Mouse (Mus musculus): ENCODE results near the gene Gm20517. TPM values are rescaled to one million over a fixed set of nuclear protein-coding genes. Genes with fewer than 3 reads are reported as not detected.
A peak's percentile ranks its signal among the peaks of the same experiment; 100 is the strongest.

Gene Gm20517
- polyA plus RNA-seq, 1 experiment from 2014 or later = 3.0 TPM

- ATAC-seq (ENCODE audit: low read depth) = no peak
- WGBS = 91% methylated on average over 4 of the region's 4 CpGs
These were observed 30.4 kb upstream of the Gm20517 start for GRCm38 (mm10) chr17:47580962-47581361.

DNA sequence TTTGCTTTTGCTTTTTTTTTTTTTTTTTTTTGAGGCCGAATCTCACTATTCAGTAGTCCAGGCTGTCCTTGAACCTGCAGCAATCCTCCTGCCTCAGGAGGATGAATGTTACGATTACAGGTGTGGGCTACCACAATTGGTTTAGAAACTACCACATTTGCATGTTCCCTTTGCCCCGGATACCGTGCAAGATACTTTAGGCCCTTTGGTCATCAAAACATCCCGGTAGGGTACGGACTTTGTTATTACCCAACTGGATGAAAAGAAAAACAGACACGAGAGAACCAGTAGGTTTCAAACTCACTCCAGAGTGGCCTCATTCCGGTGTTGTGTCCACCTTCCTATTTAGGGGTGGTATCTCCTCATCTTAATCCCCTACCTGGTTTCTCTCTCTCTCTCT is 22.9 kb upstream of the Gm20517 start:
- Histone ChIP-seq H3K4me1 (replicated peaks) (0 out of 2 replicates have a peak, but pooled peaks cover 4% of the 10 kb centered on the region), H3K4me3 (no peak overlapping the region)
- no peak for ATAC-seq (ENCODE audit: low read depth)

More at GRCm38 (mm10) chr17:47580962-47581361, 30.4 kb upstream of the Gm20517 start:
- H3K4me1 ChIP-seq (replicated peaks) = no peaks in the 10 kb centered on the region
- no peaks in the 10 kb centered on the region for H3K27me3 ChIP-seq
- H3K9ac ChIP-seq = no peak overlapping the region
- no peak overlapping the region for H3K4me3 ChIP-seq
- H3K36me3 ChIP-seq = no peaks in the 10 kb centered on the region
- H3K9me3 ChIP-seq = no peaks in the 10 kb centered on the region
- no peak overlapping the region for H3K4me2 ChIP-seq
- H3K27ac ChIP-seq (replicated peaks) = no peak overlapping the region

DNA sequence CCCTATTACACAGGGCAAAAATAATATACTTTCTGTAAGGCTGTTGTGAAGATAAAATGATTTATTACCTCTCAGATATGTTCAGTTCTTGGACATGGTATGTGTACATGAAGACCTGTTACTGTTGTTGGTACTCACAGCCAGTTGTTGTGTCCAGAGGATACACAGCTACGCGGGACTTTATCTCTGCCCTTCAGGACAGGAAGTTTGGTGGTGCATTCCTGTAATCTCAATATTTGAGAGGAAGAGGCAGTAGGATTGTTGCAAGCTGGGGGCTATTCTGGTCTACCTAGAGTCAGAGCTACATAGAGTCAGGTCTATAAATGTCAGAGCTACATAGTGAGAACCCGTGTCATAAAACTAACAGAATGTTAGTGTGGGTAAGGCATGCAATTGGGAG is 20.3 kb upstream of the Gm20517 start:
- ATAC-seq (ENCODE audit: low read depth) = no peak
- H3K27me3 ChIP-seq = no peaks in the 10 kb centered on the region; the same call in 1 of the 2 replicates
- WGBS = 89% methylated on average over 3 of the region's 3 CpGs

More for the DNA sequence above, 22.9 kb upstream of the Gm20517 start:
- H3K9me3 ChIP-seq = no peaks in the 10 kb centered on the region
- H3K27ac ChIP-seq (replicated peaks) = no peak overlapping the region
- 87% methylated on average over 8 of the region's 8 CpGs for WGBS
- no peak overlapping the region for H3K4me2 ChIP-seq
- H3K27me3 ChIP-seq = no peaks in the 10 kb centered on the region; the same call in 1 of the 2 replicates
- H3K9ac ChIP-seq = no peak overlapping the region
- H3K36me3 ChIP-seq = no peaks in the 10 kb centered on the region

DNA sequence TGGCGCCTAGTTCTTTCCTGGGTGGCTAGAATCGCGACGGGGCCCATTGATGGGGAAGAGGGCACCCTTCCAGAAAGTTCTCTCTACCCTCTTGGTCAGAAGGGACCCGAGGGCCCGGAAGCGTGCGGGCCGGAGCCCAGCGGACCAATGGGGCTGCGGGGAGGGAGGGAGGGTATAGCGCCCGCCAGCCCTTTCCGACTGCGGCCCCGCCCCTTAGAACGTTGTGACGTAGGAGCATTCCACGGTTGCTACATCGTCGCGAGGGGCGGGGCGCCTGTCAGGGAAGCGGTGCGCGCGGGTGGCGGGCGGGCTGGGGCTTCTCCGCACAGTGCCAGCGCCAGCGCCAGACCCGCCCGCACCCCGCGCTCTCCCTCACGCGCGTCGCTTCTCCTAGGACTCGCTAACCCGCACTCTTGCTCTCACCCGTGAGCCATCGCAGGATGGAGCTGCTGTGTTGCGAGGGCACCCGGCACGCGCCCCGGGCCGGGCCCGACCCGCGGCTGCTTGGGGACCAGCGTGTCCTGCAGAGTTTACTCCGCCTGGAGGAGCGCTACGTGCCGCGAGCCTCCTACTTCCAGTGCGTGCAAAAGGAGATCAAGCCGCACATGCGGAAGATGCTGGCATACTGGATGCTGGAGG is 18.1 kb upstream of the Gm20517 start:
- peaks cover 48% of the 10 kb centered on the region for H3K4me1 ChIP-seq (replicated peaks)
- H3K36me3 ChIP-seq = peaks cover 2% of the 10 kb centered on the region; the same call in 1 of the 2 replicates
- peak overlapping the region; percentile 96 for H3K4me2 ChIP-seq
- H3K9me3 ChIP-seq = no peaks in the 10 kb centered on the region
- peak; percentile 90 for ATAC-seq (ENCODE audit: low read depth)
- H3K9ac ChIP-seq = peak overlapping the region; percentile 81
- peak overlapping the region; percentile 87 for H3K27ac ChIP-seq (replicated peaks)
- no peaks in the 10 kb centered on the region; the same call in 1 of the 2 replicates for H3K27me3 ChIP-seq
- 1% methylated on average over 62 of the region's 63 CpGs for WGBS
- H3K4me3 ChIP-seq = peak overlapping the region; percentile 76

More for the DNA sequence above, 20.3 kb upstream of the Gm20517 start:
- peaks cover 29% of the 10 kb centered on the region for H3K4me1 ChIP-seq (replicated peaks)
- H3K4me2 ChIP-seq = no peak overlapping the region
- no peaks in the 10 kb centered on the region for H3K9me3 ChIP-seq
- no peak overlapping the region for H3K4me3 ChIP-seq
- no peaks in the 10 kb centered on the region for H3K36me3 ChIP-seq
- no peak overlapping the region for H3K9ac ChIP-seq
- no peak overlapping the region for H3K27ac ChIP-seq (replicated peaks)

DNA sequence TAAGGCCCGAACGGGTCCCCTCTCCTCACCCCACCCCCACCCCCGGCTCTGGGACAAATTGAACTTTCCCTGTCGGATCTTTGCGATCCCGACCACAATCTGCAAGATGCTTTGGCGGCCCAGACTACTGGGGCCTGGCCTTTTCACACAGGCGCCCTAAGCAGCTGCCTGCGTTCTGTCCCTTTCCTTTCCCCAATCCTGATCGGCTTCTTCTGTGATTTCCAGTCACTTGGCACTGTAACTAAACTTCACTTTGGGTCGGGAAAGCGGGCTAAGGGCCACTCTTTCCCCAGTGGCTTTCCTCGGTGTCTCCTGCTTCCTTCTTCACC is 17.6 kb upstream of the Gm20517 start:
- Histone ChIP-seq H3K4me1 (replicated peaks) (peaks cover 48% of the 10 kb centered on the region), H3K4me3 (peak overlapping the region; percentile 76), H3K9me3 (no peaks in the 10 kb centered on the region), H3K4me2 (peak overlapping the region; percentile 96), H3K9ac (peak overlapping the region; percentile 81), H3K27ac (replicated peaks) (peak overlapping the region; percentile 87), H3K36me3 (peaks cover 7% of the 10 kb centered on the region; the same call in 1 of the 2 replicates), H3K27me3 (no peaks in the 10 kb centered on the region; the same call in 1 of the 2 replicates)
- 0% methylated on average over 13 of the region's 13 CpGs for WGBS
- ATAC-seq (ENCODE audit: low read depth) = peak; percentile 1; the same call in 1 of the 2 replicates

DNA sequence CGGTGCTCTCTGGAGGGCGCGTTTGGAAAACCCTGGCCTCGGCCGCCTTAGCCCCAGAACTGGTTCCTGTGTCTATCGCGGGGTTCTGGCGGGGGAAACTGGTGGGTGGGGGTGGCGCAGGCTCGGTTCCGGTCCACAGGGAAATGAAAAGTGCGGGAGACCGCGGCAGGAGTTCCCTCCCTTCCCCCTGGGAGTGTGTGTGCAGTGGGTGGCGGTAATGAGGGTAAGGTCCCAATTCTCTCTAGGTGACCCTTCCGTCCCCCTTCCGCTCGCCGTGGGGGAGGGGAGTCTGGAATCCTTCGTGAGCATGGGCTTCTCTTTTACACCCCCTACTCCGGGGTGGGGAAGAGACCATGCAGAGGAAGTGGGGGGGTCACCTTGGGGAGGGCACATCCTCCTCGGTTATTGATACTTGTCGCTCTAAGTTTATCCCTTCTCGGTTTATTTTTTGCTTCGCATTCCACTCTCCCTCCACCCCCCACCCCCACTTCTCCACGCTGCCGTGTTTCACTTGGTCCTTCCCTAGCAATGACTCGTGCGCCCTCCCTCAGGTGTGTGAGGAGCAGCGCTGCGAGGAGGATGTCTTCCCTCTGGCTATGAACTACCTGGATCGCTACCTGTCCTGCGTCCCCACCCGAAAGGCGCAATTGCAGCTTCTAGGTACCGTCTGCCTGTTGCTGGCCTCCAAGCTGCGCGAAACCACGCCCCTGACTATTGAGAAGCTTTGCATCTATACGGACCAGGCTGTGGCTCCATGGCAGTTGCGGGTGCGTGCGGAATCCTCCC is 17.0 kb upstream of the Gm20517 start:
- Histone ChIP-seq H3K4me2 (peak overlapping the region; percentile 96), H3K9ac (peak overlapping the region; percentile 81), H3K4me3 (peak overlapping the region; percentile 76), H3K4me1 (replicated peaks) (peaks cover 48% of the 10 kb centered on the region), H3K27me3 (no peaks in the 10 kb centered on the region; the same call in 1 of the 2 replicates), H3K9me3 (no peaks in the 10 kb centered on the region), H3K27ac (replicated peaks) (peak overlapping the region; percentile 87), H3K36me3 (peaks cover 11% of the 10 kb centered on the region)
- whole genome bisulfite sequencing = under 1% methylated on average over 43 of the region's 43 CpGs
- ATAC-seq (ENCODE audit: low read depth) = no peak

GRCm38 (mm10) chr17:47594969-47595247 is 16.5 kb upstream of the Gm20517 start:
- Histone ChIP-seq H3K9me3 (no peaks in the 10 kb centered on the region), H3K4me2 (peak overlapping the region; percentile 96), H3K27ac (replicated peaks) (peak overlapping the region; percentile 87), H3K4me3 (peak overlapping the region; percentile 76), H3K36me3 (peaks cover 17% of the 10 kb centered on the region), H3K9ac (peak overlapping the region; percentile 81), H3K27me3 (no peaks in the 10 kb centered on the region; the same call in 1 of the 2 replicates), H3K4me1 (replicated peaks) (peaks cover 48% of the 10 kb centered on the region)
- ATAC-seq (ENCODE audit: low read depth) = no peak
- WGBS = 2% methylated on average over 9 of the region's 9 CpGs

- H3K9ac ChIP-seq = peak overlapping the region; percentile 81
- peak; percentile 30 for ATAC-seq (ENCODE audit: low read depth)
- H3K36me3 ChIP-seq = peaks cover 23% of the 10 kb centered on the region
- H3K9me3 ChIP-seq = no peaks in the 10 kb centered on the region
- peak overlapping the region; percentile 96 for H3K4me2 ChIP-seq
- WGBS = 2% methylated on average over 21 of the region's 21 CpGs
- H3K27ac ChIP-seq (replicated peaks) = peak overlapping the region; percentile 87
- H3K4me1 ChIP-seq (replicated peaks) = peaks cover 48% of the 10 kb centered on the region
- no peaks in the 10 kb centered on the region; the same call in 1 of the 2 replicates for H3K27me3 ChIP-seq
- peak overlapping the region; percentile 76 for H3K4me3 ChIP-seq
These were observed 15.9 kb upstream of the Gm20517 start for GRCm38 (mm10) chr17:47595248-47596161.

DNA sequence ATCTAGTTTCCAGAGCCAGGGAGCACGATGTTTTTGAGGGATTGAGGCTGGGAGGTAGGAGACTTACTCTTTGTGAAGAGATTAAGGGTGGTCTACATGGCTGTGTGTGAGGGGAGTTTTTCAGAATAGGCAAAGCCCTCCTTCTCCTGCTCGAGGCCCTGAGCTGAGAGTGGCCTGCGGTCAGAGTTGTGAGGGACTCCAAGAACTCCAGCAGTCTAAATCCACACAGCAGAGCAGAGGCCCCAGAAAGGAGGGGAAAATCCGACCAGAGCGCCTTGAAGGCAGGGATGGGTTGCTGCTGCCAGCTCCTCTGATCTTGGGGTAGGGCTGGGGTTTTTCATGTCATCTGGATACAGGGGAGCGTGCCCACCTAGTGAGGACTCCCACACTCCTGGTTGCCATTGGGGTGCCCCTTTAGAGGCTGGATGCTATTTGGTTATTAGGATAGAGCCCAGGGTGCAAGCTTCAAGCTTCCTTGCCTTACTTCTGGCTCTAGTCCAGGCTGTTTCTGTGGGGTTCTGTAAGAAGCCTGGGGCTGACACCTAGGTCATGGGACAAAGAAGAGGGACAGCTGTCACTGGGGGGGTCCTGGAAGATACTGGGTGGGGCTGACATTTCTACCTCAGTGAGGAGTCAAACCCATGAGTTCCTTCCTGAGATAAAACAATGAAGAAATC is 15.1 kb upstream of the Gm20517 start:
- no peaks in the 10 kb centered on the region for H3K9me3 ChIP-seq
- ATAC-seq (ENCODE audit: low read depth) = no peak
- no peaks in the 10 kb centered on the region; the same call in 1 of the 2 replicates for H3K27me3 ChIP-seq
- 25% methylated on average over 6 of the region's 6 CpGs for WGBS
- peaks cover 31% of the 10 kb centered on the region for H3K36me3 ChIP-seq
- H3K9ac ChIP-seq = peak overlapping the region; percentile 81
- H3K4me2 ChIP-seq = peak overlapping the region; percentile 96
- peak overlapping the region; percentile 76 for H3K4me3 ChIP-seq
- peaks cover 48% of the 10 kb centered on the region for H3K4me1 ChIP-seq (replicated peaks)
- peak overlapping the region; percentile 87 for H3K27ac ChIP-seq (replicated peaks)

DNA sequence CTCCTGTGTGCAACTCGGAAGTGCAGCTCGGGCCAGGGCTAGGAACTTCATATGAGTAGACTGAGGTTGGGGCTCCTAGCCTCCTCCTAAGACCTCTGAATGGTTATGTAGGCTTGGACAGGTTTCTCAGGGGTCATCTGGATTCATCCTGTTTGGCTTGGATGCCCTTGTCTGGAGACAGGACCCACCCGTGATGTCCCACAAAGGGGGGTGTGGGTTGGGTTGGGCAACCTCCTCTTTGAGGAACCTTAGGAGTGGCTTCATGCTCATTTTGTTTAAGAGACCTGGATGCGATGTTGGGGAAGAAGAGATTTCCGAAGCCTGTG is 14.6 kb upstream of the Gm20517 start:
- WGBS = 72% methylated on average over 5 of the region's 5 CpGs
- H3K9ac ChIP-seq = peak overlapping the region; percentile 81
- peaks cover 36% of the 10 kb centered on the region for H3K36me3 ChIP-seq
- H3K4me3 ChIP-seq = no peak overlapping the region
- no peaks in the 10 kb centered on the region; the same call in 1 of the 2 replicates for H3K27me3 ChIP-seq
- H3K27ac ChIP-seq (replicated peaks) = peak overlapping the region; percentile 87; the same call in 1 of the 2 replicates
- H3K4me2 ChIP-seq = peak overlapping the region; percentile 96
- no peaks in the 10 kb centered on the region for H3K9me3 ChIP-seq
- no peak for ATAC-seq (ENCODE audit: low read depth)
- H3K4me1 ChIP-seq (replicated peaks) = peaks cover 48% of the 10 kb centered on the region

- Histone ChIP-seq H3K27ac (replicated peaks) (no peak overlapping the region), H3K4me1 (replicated peaks) (peaks cover 48% of the 10 kb centered on the region), H3K9me3 (no peaks in the 10 kb centered on the region), H3K27me3 (no peaks in the 10 kb centered on the region), H3K9ac (peak overlapping the region; percentile 81; the same call in 1 of the 2 replicates), H3K4me3 (no peak overlapping the region), H3K4me2 (peak overlapping the region; percentile 96), H3K36me3 (peaks cover 40% of the 10 kb centered on the region)
- 83% methylated on average over 13 of the region's 13 CpGs for WGBS
- no peak for ATAC-seq (ENCODE audit: low read depth)
These were observed 14.1 kb upstream of the Gm20517 start for GRCm38 (mm10) chr17:47597261-47597660.

Measured in neural tube, embryonic 13.5 days (tissue).